Comparison of ENCODE assay signal across 11 mouse cellular contexts in genomic region chr7:78953886-78954572, GRCm38 (mm10). TPM values are rescaled to one million over a fixed set of nuclear protein-coding genes. Genes with fewer than 3 reads are reported as not detected.
DNase-seq lines count a peak whose midpoint lies in the region; ATAC-seq and TF ChIP-seq lines count a peak whose summit lies in the region.
"Had no signal": no experiment of that assay in that cellular context is flagged by ENCODE, and none has a peak within 500 bp of the region (broad histone marks: within the 10 kb centered on the region; RNA-seq: fewer than 3 reads in every experiment).

No protein-coding gene starts in this region.

- H3K4me2 ChIP-seq in hindbrain, embryonic 13.5 days = 0 out of 2 replicates have a peak overlapping the region, but pooled peaks have one; percentile 4
- H3K4me2 ChIP-seq in stomach, embryonic 14.5 days (replicated peaks; ENCODE audit: low read depth, low read length) = peak overlapping the region; percentile 18; the same call in 1 of the 2 replicates
- H3K4me2 ChIP-seq in stomach, postnatal 0 days (replicated peaks; ENCODE audit: low read depth) = no peak overlapping the region

- no peak for ATAC-seq in hindbrain, embryonic 13.5 days (ENCODE audit: low FRiP score)
- no peak for ATAC-seq in stomach, embryonic 14.5 days (ENCODE audit: insufficient number of reproducible peaks, insufficient read depth, low FRiP score, low read depth)
- ATAC-seq in stomach, postnatal 0 days (ENCODE audit: low FRiP score, low TSS enrichment) = no peak
- ATAC-seq in megakaryocyte-erythroid progenitor cell, adult 5-6 weeks (replicated peaks; ENCODE audit: low FRiP score, low TSS enrichment, poor library complexity, severe bottlenecking) = no peak
- ATAC-seq: activated CD4-positive, CD25-positive, alpha-beta regulatory T cell, adult 4 months had no signal

- TF ChIP-seq EP300 in stomach, postnatal 0 days (optimal IDR thresholded peaks at IDR 0.05) = no peak

- H3K9me3 ChIP-seq in hindbrain, embryonic 13.5 days = no peaks in the 10 kb centered on the region
- H3K9me3 ChIP-seq in hindbrain, embryonic 10.5 days = no peaks in the 10 kb centered on the region
- no peaks in the 10 kb centered on the region for H3K9me3 ChIP-seq in stomach, embryonic 14.5 days (ENCODE audit: control insufficient read depth, low read depth, low read length)
- H3K9me3 ChIP-seq in stomach, postnatal 0 days (ENCODE audit: control insufficient read depth, low read length) = no peaks in the 10 kb centered on the region

- TF ChIP-seq CTCF in stomach, postnatal 0 days (IDR thresholded peaks at IDR 0.05; ENCODE audit: low read depth) = no peak

- no peaks in the 10 kb centered on the region for H3K27me3 ChIP-seq in hindbrain, embryonic 13.5 days
- no peaks in the 10 kb centered on the region for H3K27me3 ChIP-seq in hindbrain, embryonic 10.5 days (ENCODE audit: insufficient read depth, poor library complexity, severe bottlenecking)
- H3K27me3 ChIP-seq in stomach, embryonic 14.5 days (ENCODE audit: control insufficient read depth, insufficient read depth, low read length) = no peaks in the 10 kb centered on the region
- no peaks in the 10 kb centered on the region for H3K27me3 ChIP-seq in stomach, postnatal 0 days (ENCODE audit: control insufficient read depth, insufficient read depth, low read length)

- no peak overlapping the region for H3K9ac ChIP-seq in hindbrain, embryonic 13.5 days
- no peak overlapping the region for H3K9ac ChIP-seq in stomach, embryonic 14.5 days (replicated peaks; ENCODE audit: low read depth, low read length)
- no peak overlapping the region for H3K9ac ChIP-seq in stomach, postnatal 0 days (ENCODE audit: low read length)

- H3K27ac ChIP-seq in hindbrain, embryonic 13.5 days = no peak overlapping the region
- H3K27ac ChIP-seq in hindbrain, embryonic 10.5 days = no peak overlapping the region
- no peak overlapping the region for H3K27ac ChIP-seq in stomach, embryonic 14.5 days (ENCODE audit: low read length)
- no peak overlapping the region for H3K27ac ChIP-seq in stomach, postnatal 0 days (replicated peaks)

- peak; percentile 7 for DNase-seq in embryo, embryonic 11 days
- DNase-seq in embryo, embryonic 9.5 days (ENCODE audit: extremely low spot score) = no peak
- DNase-seq in hindbrain, embryonic 10.5 days (ENCODE audit: low spot score) = no peak
- no peak for DNase-seq in stomach, postnatal 0 days (ENCODE audit: low spot score)
- DNase-seq in telencephalon, adult 2 months (ENCODE audit: low read depth, low spot score) = peak; percentile 4
- DNase-seq: kidney, adult 9 months; thymus, adult 2 months had no signal

- H3K36me3 ChIP-seq in hindbrain, embryonic 13.5 days = no peaks in the 10 kb centered on the region
- H3K36me3 ChIP-seq in hindbrain, embryonic 10.5 days = no peaks in the 10 kb centered on the region
- H3K36me3 ChIP-seq in stomach, embryonic 14.5 days (ENCODE audit: control insufficient read depth, insufficient read depth, low read length) = no peaks in the 10 kb centered on the region
- no peaks in the 10 kb centered on the region for H3K36me3 ChIP-seq in stomach, postnatal 0 days (ENCODE audit: control insufficient read depth, insufficient read depth, low read length)

- no peak overlapping the region for H3K4me3 ChIP-seq in hindbrain, embryonic 13.5 days
- no peak overlapping the region for H3K4me3 ChIP-seq in hindbrain, embryonic 10.5 days
- no peak overlapping the region for H3K4me3 ChIP-seq in stomach, embryonic 14.5 days (ENCODE audit: low read depth, low read length)
- no peak overlapping the region for H3K4me3 ChIP-seq in stomach, postnatal 0 days (ENCODE audit: low read depth, low read length)

- H3K4me1 ChIP-seq in hindbrain, embryonic 13.5 days (replicated peaks) = peaks cover 7% of the 10 kb centered on the region; the same call in 1 of the 2 replicates
- H3K4me1 ChIP-seq in hindbrain, embryonic 10.5 days (replicated peaks) = peaks cover 11% of the 10 kb centered on the region; the same call in 1 of the 2 replicates
- no peaks in the 10 kb centered on the region for H3K4me1 ChIP-seq in stomach, embryonic 14.5 days (ENCODE audit: control insufficient read depth, insufficient read depth, low read length)
- no peaks in the 10 kb centered on the region; the same call in 1 of the 2 replicates for H3K4me1 ChIP-seq in stomach, postnatal 0 days (replicated peaks; ENCODE audit: control insufficient read depth, insufficient read depth)

- 38% methylated on average over 11 of the region's 11 CpGs for WGBS in hindbrain, embryonic 13.5 days
- 35% methylated on average over 11 of the region's 11 CpGs for WGBS in hindbrain, embryonic 10.5 days
- WGBS in stomach, embryonic 14.5 days = 22% methylated on average over 11 of the region's 11 CpGs
- 19% methylated on average over 11 of the region's 11 CpGs for WGBS in stomach, postnatal 0 days

RNA-seq across cellular contexts. Expression of gene Isg20, which starts 40.8 kb away (rescaled TPM):
- polyA plus RNA-seq in hindbrain, embryonic 13.5 days (2015; fragmentation: Nextera tagmentation; extraction: Ambion mirVana) = 0.40 and 0.42 TPM in 2 replicates
- polyA plus RNA-seq in hindbrain, embryonic 10.5 days (2016; fragmentation: Nextera tagmentation; extraction: Ambion mirVana) = 0.57 and 0.63 TPM in 2 replicates
- 16.0 and 18.3 TPM in 2 replicates for polyA plus RNA-seq in stomach, embryonic 14.5 days (2014; fragmentation: Nextera tagmentation; extraction: Ambion mirVana)
- 10.6 and 10.9 TPM in 2 replicates for polyA plus RNA-seq in stomach, postnatal 0 days (2015; fragmentation: Nextera tagmentation; extraction: Ambion mirVana)
- 140 and 149 TPM in 2 replicates for total RNA-seq in megakaryocyte-erythroid progenitor cell, adult 5-6 weeks (2014; fragmentation: Nextera tagmentation)
- 46.2 and 54.5 TPM in 2 replicates for total RNA-seq in megakaryocyte-erythroid progenitor cell, adult 5-6 weeks (2017)

RNA-seq across cellular contexts. Expression of gene Aen, which starts 58.4 kb away (rescaled TPM):
- 47.0 and 50.3 TPM in 2 replicates for polyA plus RNA-seq in hindbrain, embryonic 13.5 days (2015; fragmentation: Nextera tagmentation; extraction: Ambion mirVana)
- 59.0 and 73.4 TPM in 2 replicates for polyA plus RNA-seq in hindbrain, embryonic 10.5 days (2016; fragmentation: Nextera tagmentation; extraction: Ambion mirVana)
- 32.6 and 34.9 TPM in 2 replicates for polyA plus RNA-seq in stomach, embryonic 14.5 days (2014; fragmentation: Nextera tagmentation; extraction: Ambion mirVana)
- polyA plus RNA-seq in stomach, postnatal 0 days (2015; fragmentation: Nextera tagmentation; extraction: Ambion mirVana) = 25.8 and 27.0 TPM in 2 replicates
- total RNA-seq in megakaryocyte-erythroid progenitor cell, adult 5-6 weeks (2014; fragmentation: Nextera tagmentation) = 77.3 and 78.2 TPM in 2 replicates
- total RNA-seq in megakaryocyte-erythroid progenitor cell, adult 5-6 weeks (2017) = 52.6 and 81.7 TPM in 2 replicates

Comparison
In these comparisons a context has a peak if more than half of its experiments do, and no peak if none do; other contexts are left out.
1. DNase-seq: peak in embryo, embryonic 11 days (single experiment) and telencephalon, adult 2 months (single experiment); none in embryo, embryonic 9.5 days (single experiment), hindbrain, embryonic 10.5 days (single experiment) and stomach, postnatal 0 days (single experiment).